Mouse (Mus musculus): Measurements from ENCODE around the gene Mllt10.

DNA sequence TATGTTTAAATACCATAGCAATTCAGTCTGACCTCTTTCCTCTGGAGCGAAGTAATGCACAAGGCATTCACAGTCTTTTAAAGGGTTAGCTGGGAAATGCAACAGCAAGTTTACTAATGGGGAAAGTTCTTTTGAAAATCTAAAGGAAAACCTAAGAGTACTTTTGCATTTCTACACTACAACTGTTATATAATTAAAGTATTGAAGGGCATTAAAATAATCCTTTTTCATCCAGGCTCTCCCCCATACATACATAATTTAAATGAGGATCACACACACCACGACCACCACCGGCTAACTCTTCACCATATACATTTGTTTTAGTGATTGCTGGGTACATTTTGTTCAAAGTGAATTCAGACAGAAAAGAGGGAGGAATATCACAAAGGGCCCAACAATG, 2.5 kb upstream of the Mllt10 start:
- no peak for TF ChIP-seq CTCF (IDR thresholded peaks at IDR 0.05; ENCODE audit: extremely low read depth, insufficient read depth, insufficient read length, insufficient replicate concordance)
- TF ChIP-seq POLR2A (IDR thresholded peaks at IDR 0.05; ENCODE audit: low read depth, low read length) = no peak
